Mouse (Mus musculus) kidney, adult 2 months (tissue): Measurements from ENCODE around the gene Klk14.

ENCODE experiments used
- CTCF ChIP-seq: fragments of 200-500 bp; conservative IDR thresholded peaks from 2 replicates; pipeline ENCODE4 v1.5.1; 2011; ENCODE audit warnings: low read depth, mild to moderate bottlenecking, control low read depth, low read length, moderate library complexity, mixed read lengths; ENCODE audit not compliant: insufficient read depth, insufficient read length
- POLR2A ChIP-seq: fragments of 200-500 bp; IDR thresholded peaks from one replicate; pipeline ENCODE4 v1.6.1; 2011; ENCODE audit warnings: low read depth, low read length, control low read depth

- TF ChIP-seq CTCF (no peak), POLR2A (no peak)
These were observed 15.1 kb upstream of the Klk14 start for GRCm38 (mm10) chr7:43675091-43675490.
